Mouse (Mus musculus): ENCODE data around the gene Ranbp3l. TPM values are rescaled to one million over a fixed set of nuclear protein-coding genes. Genes with fewer than 3 reads are reported as not detected.
A peak's percentile ranks its signal among the peaks of the same experiment; 100 is the strongest.

Ranbp3l gene
- polyA plus RNA-seq, 1 experiment from 2014 or later = 0.82 TPM

DNA sequence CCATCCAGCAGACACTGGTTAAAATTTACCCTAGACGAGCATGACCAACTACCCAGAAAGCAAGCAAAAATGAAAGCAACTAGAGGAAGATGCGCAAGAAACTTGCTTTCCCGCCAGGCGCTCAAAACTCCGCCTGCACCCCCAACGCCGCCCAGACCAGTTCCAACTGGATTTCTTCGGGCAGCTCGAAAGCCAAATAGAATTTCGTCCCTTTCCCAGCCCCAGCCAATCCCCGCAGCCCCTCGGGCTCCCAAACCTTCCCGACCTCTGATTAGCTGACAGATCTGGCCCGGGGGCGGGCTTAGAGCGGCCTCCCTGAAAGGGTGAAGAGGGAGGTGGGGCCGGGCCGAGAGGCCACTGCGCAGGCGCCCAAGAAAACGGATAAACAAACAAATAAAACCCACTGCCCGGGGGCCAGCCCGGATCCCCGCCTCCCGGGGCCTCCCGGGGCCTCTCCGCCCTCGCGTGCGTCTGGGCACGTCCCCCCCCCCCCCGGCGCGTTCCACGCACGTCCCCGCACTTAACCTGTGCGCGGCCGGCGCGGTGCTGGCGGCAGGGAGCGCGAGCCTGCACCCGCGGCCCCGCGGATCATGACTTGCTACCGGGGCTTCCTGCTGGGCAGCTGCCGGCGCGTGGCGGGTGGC lies 103.3 kb downstream of the Ranbp3l start, which contains the start of gene Nadk2:
Gene Nadk2, plus strand, starts transcription at position 349 of the 644 bp plus-strand sequence.
- peak; percentile 96 for DNase-seq (ENCODE audit: low spot score)

DNA sequence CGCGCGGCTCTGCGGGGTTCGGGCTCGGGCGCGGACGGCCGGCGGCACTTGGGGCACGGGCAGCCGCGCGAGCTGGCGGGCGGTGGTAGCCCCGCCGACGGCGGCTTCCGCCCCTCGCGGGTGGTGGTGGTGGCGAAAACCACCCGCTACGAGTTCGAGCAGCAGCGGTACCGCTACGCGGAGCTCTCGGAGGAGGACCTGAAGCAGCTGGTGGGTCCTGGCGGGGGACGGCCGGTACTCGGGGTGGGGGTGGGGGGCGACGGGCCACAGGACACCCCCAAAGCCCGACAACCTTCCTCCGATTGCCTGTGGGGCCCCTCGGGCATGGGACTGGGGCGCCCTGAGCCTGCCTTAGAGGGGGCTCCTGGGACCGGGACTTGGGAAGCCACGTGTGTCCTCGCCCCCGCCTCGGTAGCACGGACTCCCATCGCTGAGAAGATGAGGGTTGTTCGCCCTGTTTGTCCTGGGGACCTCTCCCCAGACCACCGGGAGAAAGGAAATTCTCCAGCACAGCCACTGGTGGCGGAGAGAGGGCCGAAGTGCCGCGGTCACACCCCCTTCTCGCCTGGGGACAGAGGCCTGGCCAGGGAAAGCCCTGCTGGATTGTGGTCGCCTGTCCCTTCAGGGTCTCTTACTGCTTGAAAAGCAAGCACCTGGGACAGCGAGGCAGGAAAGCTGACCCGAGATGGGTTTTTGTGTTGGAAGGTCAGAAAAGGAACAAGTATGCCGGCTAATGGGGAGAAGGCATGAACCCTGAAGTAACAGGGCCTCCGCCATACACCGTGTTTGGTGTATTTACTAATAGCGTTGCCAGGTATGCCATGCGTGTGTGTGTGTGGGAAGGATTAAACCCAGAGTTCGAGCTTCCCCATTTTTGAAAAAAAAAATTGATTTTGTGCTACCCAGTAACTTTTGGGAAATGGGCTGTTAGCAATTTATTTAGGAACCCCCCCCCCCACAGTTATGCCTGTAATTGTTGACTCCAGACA lies 104.1 kb downstream of the Ranbp3l start:
- no peak for DNase-seq (ENCODE audit: low spot score)

DNA sequence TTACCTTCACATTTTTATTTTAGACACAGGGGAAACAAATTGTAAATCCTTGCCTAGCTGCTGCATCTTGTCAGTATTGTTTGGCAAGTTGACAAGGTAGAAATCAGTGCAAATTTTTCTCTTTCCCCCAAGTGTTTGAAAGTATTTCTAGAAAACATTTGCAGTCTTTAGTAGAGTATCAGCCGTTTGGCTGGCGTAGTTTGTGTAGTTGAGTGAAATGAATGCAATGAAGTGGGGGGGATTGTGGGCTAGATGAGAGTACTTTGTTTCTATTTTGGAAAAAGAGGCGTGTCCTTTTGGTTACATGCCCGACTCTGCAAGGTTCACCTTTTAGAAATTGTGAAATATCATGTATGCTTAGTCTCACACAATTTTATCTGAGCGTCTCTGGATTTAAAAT lies 104.9 kb downstream of the Ranbp3l start:
- peak; percentile 34 for DNase-seq (ENCODE audit: low spot score)

DNA sequence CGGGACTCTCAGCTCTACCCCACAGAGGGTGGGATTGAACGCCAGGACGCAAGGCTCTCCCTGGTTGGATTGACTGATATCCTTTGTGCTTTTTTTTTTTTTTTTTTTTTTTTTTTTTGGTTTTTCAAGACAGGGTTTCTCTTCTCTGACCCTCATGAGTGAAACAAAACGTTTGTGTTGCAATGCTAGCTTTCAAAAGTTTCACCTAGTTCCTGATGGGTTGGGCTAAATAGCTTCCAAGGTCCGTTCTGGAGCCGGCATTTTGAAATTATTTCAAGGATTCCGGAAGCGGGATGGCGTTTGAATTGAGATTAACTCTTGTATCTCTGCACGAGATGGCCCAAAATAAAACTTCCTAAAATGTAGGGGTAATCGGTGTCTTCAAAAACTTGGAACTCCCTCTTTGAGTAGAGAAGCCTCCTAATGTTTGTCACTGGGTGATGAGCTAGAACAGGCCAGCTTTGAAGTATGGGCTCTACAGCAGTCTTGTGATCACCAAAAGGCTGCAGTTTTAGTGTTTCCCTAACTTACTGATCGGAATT lies 105.4 kb downstream of the Ranbp3l start:
- DNase-seq (ENCODE audit: low spot score) = no peak

GRCm38 (mm10) chr15:9073684-9074083 lies 105.9 kb downstream of the Ranbp3l start:
- DNase-seq (ENCODE audit: low spot score) = no peak

DNA sequence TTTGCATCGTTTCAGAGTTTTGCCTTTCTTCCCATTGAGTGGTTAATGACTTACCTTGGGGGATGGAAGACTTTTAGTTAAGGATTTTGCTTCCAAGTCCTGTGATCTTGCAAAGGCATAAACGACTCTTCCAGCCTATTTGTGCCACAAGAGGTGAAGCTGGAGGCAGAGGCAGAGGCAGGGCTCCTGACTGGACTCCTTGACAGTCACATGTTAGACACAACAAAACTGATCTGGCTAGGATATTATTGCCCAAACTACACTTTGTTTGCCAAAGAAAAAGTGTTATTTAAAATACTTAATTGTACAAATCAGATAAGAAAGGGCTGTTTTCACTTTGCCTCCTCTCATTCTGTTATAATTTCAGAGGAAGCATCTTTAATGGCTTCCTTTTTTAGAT lies 106.4 kb downstream of the Ranbp3l start:
- no peak for DNase-seq (ENCODE audit: low spot score)

DNA sequence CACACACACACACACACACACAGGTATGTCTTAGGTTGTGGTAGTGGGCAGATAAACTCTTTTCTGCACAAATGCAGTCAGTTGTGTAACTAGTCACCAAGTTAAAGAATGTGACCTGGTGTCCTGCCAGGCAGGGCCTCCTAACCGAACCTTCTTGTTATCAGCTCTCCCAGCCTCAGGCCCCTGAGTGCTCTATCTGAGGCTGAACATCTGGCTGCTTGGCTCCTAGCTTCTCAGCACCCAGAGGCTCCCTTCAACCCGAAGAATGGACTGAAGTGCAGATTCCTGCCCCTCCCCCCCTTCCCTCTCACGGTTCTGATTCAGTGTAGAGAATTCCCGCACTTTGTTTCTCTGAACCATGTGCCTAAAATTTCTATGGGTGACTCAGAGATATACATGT lies 106.9 kb downstream of the Ranbp3l start:
- no peak for DNase-seq (ENCODE audit: low spot score)

- no peak for DNase-seq (ENCODE audit: low spot score)
Measured at GRCm38 (mm10) chr15:9075608-9076200, 108.0 kb downstream of the Ranbp3l start.

DNA sequence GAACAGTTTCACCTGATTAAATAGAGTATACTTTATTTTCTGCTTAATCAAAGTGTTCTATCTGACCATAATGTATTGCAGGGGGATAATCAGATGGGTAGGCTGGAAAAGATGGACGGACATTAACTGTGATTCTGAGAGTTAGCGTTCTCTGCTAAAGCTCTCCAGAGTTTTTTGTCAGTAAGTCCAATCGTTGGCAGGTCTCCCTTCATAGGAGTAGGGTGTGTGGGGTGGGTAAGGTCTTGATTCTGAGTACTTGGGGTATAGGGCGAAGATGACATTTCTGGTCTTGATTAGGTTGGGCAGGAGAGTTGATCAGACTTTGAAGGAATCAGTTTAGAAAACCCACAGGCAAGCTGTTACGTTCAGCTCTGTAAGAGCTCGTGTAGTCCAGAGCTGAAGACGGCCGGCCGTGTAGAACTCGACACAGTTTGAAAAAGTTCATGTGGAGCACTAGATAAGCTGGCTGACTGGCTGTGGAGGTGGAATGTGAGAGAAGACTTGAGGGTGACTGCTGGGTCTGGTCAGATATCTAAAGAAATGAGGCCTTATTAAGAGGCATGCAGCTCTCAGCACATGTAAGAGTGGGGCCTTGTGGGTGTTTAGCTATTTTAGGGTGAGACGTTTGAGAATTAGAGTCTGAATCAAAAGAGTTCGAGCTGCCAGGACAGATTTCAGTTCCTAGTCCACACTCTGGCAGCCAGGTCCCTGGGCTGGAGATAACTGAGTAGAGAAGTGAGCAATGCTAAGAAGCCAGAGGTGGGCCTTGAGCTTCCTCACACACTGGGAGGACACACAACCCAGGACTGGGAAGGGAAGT lies 110.9 kb downstream of the Ranbp3l start:
- DNase-seq (ENCODE audit: low spot score) = no peak

DNA sequence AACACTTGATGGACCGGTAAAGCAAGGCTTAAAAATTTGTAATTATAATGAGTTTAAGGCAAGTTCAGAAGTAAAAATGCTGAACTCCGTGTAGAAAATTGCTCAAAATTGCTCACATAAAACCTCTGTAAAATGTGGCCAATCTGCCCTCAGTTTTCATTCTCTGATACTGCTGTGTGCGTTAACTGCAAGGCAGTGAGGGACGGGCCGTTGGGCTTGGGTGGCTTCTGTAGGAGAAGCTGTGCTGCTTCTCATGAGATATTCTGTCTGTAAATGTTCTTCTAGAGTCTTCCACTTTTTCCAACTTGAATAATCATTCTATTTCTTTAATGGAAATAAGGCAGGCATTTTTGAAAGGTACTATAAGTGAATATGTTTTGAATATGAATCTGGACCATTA lies 111.9 kb downstream of the Ranbp3l start:
- DNase-seq (ENCODE audit: low spot score) = no peak

GRCm38 (mm10) chr15:9080206-9080605 lies 112.5 kb downstream of the Ranbp3l start:
- DNase-seq (ENCODE audit: low spot score) = no peak

DNA sequence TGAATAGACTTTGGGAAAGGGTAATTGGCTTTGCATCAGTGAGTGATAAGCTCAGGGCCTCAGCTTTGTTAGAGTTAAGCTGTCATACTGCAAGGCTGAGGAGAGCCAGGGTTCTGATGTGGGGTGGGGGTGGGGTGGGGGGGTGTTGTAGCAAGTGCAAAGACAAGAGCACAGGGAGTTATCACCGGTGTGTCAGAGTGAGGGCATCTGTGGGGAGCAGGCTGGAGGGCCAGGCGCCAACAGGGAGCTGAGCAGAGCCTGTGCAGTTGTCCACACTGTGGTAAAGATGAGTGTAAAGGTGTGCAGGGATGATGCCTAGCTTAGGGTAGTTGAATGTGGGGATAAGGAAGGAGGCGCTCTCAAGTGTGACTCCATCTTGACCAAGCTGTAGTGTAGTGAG lies 113.5 kb downstream of the Ranbp3l start:
- DNase-seq (ENCODE audit: low spot score) = no peak

GRCm38 (mm10) chr15:9082753-9083152 lies 115.0 kb downstream of the Ranbp3l start:
- DNase-seq (ENCODE audit: low spot score) = no peak

DNA sequence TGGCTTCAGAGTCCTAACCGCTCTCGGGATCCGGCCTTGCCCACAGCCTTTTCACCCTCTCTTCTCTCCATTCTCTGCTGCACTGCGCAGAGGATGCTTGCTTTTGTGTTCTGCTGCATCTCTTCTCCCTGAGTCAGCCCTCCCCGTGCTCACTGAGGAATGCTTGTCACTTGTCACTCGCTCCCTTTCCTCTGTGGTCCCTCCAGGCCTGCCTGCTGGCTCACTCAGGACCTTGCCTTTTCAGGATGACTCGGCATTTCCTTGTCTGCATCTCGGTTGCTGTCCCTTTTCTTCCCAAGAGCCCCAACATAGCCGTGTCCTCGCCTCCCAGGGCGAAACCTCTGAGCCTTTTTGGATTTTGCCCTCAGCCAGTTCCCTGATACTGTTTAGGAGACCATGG lies 119.1 kb downstream of the Ranbp3l start:
- no peak for DNase-seq (ENCODE audit: low spot score)

GRCm38 (mm10) chr15:9087421-9087820 lies 119.7 kb downstream of the Ranbp3l start:
- DNase-seq (ENCODE audit: low spot score) = no peak

DNA sequence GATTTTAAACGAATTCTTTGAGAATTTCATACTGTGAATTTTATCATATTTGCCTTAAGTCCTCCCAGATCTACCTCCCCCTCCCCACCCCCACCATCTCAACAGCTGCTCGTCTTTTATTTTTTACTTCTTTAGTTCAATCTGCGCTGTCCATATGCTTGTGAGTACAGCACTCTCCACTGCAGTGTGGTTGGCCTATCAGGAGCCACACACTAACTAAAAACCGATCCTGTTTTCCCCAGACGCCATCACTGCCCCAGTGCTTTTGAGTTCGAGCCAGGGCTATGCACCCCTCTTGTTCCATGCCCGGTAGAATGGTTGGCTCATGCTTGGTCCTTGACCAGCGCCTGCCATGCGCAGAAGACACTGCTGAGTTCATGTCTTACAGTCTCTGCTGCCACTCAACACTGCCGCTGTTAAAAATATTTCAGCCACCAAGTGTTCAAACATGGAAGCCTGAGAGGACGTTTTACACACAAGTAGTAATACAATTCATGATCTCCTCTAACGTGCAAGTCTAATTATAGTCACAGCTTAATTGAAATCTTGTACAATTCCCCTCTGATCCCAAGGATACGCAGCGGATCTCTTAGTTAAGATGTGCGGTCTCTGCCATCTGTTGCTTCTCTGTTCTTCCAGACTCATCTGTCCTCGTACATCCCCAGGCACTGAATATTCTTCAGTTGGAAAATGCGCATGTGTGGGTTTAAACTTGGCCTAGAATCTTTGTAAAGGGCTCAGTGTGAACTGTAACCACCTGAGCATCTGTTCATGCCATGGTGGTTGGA lies 120.3 kb downstream of the Ranbp3l start:
- no peak for DNase-seq (ENCODE audit: low spot score)

DNA sequence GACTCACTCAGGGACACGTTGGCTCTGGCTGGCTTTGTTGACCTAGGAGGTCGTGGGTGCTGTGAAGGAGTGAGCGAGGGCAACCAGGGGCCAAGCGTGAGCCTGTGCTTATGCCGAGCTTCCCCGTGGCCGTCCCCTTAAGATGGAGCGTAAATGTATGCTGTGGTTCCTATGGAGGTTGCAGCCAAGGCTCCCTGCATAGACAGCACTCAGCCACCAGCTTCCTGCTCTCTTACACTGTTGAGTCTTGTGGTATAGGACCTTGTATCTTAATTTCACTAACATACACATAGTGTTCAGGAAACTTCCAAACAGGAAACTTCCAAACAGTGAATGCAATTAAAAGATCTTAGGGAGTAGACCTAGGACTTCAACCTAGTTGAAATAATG lies 120.9 kb downstream of the Ranbp3l start:
- DNase-seq (ENCODE audit: low spot score) = no peak

GRCm38 (mm10) chr15:9089136-9089720 lies 121.5 kb downstream of the Ranbp3l start:
- no peak for DNase-seq (ENCODE audit: low spot score)

- DNase-seq (ENCODE audit: low spot score) = no peak
Measured at GRCm38 (mm10) chr15:9090662-9091061, 122.9 kb downstream of the Ranbp3l start.
